Mouse (Mus musculus): Measurements from ENCODE around the gene Zfp955a.
"Not testable (repeated sequence)": the region's sequence is repeated elsewhere in the genome, so short reads cannot be mapped to it uniquely, and the experiment has no call there.

The Zfp955a gene

DNA sequence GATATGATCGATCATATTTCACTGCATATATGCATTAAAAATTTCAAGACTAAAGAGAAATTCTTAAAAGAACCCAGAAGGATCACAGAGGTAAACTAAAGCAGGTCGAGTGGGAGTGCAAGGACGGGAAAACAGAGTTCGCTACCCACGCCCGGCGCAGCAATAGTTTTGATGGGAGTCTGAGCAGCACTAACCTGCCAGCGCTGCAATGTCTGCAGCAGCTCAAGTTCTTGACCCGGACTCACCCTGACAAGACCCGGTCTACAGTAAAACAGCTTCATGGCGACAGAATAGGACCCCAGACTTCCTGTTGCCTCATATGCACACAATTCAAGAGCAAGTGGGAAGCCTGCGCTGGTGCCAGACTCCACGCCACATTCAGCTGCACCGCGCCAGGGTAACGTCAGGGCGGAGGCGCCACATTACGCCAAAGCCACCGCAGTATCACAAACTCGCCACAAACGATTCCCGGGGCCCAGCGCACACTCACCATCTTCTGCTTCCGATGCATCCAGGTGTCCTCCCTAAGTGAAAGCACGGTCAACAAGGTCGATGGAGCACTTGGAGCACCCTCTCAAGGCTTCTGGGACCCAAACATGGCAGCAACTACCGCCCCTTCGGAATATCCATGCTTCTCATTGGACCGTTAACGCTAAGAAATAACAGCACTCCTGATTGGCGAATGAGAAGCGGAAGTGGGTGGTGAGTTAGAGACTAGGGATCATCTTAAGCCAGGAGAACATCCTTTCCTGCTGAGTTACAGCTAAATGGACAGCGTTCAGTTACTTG lies at the start of gene Zfp955a:
Gene Zfp955a (minus strand): TSS at position 616 of the 789 bp plus-strand sequence.
- in situ Hi-C loops (cut with MboI; ENCODE audit: low sequenced_read_pairs): not testable (repeated sequence)

DNA sequence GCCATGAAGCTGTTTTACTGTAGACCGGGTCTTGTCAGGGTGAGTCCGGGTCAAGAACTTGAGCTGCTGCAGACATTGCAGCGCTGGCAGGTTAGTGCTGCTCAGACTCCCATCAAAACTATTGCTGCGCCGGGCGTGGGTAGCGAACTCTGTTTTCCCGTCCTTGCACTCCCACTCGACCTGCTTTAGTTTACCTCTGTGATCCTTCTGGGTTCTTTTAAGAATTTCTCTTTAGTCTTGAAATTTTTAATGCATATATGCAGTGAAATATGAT lies 34.9 kb upstream of the Zfp955a start:
- in situ Hi-C loops (cut with MboI; ENCODE audit: low sequenced_read_pairs): not testable (repeated sequence)

DNA sequence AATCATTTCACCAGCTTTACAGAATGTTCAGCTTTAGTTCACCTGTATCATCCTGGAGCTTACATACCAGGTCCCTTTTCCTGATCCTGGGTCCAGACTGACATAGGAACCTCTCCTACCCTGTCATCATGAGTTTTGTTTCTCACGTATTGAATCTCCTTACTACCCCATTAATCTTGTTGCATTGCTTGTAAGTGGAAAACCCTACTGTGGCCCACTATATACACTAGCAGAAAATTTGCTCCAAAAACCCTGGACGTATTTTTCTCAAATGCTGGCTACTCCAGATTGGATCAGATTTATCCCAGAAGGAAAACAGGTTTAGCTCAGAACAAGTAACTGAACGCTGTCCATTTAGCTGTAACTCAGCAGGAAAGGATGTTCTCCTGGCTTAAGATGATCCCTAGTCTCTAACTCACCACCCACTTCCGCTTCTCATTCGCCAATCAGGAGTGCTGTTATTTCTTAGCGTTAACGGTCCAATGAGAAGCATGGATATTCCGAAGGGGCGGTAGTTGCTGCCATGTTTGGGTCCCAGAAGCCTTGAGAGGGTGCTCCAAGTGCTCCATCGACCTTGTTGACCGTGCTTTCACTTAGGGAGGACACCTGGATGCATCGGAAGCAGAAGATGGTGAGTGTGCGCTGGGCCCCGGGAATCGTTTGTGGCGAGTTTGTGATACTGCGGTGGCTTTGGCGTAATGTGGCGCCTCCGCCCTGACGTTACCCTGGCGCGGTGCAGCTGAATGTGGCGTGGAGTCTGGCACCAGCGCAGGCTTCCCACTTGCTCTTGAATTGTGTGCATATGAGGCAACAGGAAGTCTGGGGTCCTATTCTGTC lies 34.3 kb upstream of the Zfp955a start, which contains the start of gene Zfp955b:
Gene Zfp955b (plus strand): TSS at position 506 of the 837 bp plus-strand sequence.
- in situ Hi-C loops (cut with MboI; ENCODE audit: low sequenced_read_pairs): not testable (repeated sequence)

DNA sequence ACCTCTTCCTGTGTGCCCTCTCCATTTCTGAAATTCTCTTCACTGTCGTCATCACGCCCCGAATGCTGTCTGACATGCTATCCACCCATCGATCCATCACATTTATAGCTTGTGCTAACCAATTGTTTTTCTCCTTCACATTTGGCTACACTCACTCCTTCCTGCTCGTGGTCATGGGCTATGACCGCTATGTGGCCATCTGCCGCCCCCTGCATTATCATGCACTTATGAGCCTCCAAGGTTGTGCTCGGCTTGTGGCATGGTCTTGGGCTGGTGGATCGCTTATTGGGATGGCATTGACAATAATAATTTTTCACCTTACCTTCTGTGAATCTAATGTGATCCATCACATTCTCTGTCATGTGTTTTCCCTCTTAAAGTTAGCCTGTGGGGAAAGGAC lies 14.0 kb upstream of the Zfp955a start:
- in situ Hi-C loops (cut with MboI; ENCODE audit: low sequenced_read_pairs): no loop called here

DNA sequence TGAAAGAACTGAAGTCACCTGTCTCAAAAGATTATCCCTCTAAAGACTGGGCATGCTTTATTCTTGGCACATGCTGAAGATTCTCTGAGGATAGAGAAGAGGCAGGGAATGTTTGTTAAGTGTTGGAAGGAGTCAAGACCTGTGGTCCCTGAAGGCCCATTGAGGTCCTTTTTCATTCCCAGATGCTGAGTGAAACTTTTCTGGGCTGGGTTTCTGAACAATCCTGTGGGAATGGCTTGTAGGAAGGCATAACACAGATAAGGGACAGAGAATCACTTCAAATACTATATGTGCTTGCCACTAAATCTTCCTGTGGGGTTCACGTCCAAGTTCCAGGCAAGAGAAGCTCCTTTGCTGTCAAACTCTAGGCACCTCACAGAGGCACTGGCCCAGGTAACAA lies 9.4 kb upstream of the Zfp955a start, which contains the start of gene Olfr63:
Gene Olfr63 (plus strand): TSS at position 301 of the 400 bp plus-strand sequence.
- in situ Hi-C loops (cut with MboI; ENCODE audit: low sequenced_read_pairs): no loop called here

DNA sequence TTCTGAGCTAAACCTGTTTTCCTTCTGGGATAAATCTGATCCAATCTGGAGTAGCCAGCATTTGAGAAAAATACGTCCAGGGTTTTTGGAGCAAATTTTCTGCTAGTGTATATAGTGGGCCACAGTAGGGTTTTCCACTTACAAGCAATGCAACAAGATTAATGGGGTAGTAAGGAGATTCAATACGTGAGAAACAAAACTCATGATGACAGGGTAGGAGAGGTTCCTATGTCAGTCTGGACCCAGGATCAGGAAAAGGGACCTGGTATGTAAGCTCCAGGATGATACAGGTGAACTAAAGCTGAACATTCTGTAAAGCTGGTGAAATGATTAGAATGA lies 343 bp upstream of the Zfp955a start:
- in situ Hi-C loops (cut with MboI; ENCODE audit: low sequenced_read_pairs): not testable (repeated sequence)

DNA sequence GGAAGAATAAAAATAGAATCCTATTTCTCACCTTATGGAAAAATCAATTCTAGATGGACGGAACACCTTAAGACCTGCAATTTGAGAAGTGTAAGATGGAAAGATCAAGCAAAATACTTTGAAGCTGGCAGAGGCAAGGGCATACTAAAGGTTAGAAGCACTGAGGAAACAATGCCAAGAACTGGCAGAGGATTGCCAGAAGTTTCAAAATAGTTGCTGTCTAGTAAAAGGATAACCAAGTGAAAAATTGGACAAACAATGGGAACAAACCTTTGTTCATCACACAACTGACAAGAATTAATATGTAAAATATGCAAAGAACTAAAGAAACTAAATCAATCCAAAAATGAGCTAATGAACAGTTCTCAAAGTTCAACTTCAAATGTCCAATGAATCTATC lies 18.3 kb downstream of the Zfp955a start:
- in situ Hi-C loops (cut with MboI; ENCODE audit: low sequenced_read_pairs): not testable (repeated sequence)

DNA sequence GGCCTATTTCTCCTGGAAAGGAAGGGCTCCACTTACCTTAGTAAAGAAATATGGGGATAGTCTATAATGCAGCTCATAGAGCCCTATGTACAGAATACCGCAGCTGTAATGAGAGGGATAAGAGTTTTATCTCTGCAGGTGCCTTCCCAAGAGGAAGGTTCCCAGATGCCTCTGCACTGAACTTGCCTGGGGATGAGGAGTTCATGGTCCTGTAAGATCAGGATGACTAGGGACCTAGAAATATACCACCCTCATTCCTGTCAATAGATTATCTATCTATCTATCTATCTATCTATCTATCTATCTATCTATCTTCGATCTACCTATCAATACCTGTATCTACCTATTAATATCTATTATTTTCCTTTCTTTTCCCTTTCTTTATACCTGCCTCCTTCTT lies 33.4 kb downstream of the Zfp955a start, which contains the start of gene Olfr1564:
Gene Olfr1564 (minus strand): TSS at position 101 of the 400 bp plus-strand sequence.
- in situ Hi-C loops (cut with MboI; ENCODE audit: low sequenced_read_pairs): loop anchor here (25.0 kb wide), 1 partner anchor 91 kb away; no protein-coding TSS in a partner anchor

DNA sequence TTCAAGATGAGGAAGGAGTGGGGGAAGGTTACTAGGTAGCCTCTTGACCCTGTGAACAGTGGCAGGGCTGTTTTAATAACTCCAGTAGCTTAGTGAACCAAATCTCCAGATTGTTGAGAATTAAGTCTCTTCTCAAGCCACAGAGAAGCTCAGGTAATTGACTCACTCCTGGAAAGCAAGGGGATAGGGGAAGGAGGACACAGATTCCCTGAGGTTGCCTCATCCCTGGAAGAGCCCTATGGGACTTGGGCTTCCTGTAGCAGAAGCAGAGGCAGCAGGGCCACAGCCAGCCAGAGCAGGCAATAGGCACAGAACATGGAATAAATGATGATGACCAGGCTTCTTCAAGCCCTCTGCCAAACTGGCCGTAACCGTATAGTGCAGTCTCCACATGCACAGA lies 63.9 kb downstream of the Zfp955a start, which contains the start of gene Olfr239:
Gene Olfr239 (plus strand): TSS at position 301 of the 400 bp plus-strand sequence.
- in situ Hi-C loops (cut with MboI; ENCODE audit: low sequenced_read_pairs): not testable (repeated sequence)

Measured in CH12F3 (cell line).